12 mouse cellular contexts compared by ENCODE assay signal in the genomic region with DNA sequence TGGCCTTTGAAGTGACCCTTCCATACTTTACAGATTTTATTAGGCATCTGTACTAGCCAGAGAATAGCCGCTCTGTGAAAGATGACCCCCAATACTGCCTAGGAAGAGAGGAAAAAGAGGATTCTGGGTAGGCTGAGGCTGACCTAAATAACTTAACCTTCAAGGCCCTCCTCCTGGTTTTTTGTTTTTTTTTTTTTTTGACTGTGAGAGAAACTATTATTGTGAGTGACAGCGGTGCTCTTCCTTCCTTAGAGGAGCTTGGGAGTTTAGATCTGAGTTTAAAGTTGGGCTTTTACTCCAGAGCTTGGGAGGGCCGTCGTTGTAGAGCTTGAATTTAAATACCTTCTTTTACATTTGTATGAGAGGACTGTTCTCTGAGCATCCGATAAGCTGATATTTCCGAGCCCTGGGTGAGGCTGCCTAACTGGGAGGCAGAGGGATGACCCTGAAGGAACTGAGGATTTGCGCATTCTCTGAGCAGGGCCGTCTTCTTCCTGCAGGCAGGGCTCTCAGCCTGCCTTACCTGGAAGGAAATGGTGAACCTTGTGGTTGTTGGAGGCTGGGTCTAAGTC. TPM values are rescaled to one million over a fixed set of nuclear protein-coding genes. Genes with fewer than 3 reads are reported as not detected.
A peak's percentile ranks its signal among the peaks of the same experiment; 100 is the strongest.
DNase-seq lines count a peak whose midpoint lies in the region; ATAC-seq and TF ChIP-seq lines count a peak whose summit lies in the region.
"Had no signal": no experiment of that assay in that cellular context is flagged by ENCODE, and none has a peak within 500 bp of the region (broad histone marks: within the 10 kb centered on the region; RNA-seq: fewer than 3 reads in every experiment).

No protein-coding gene starts in this region.

- H3K4me1 ChIP-seq in lung, embryonic 14.5 days (ENCODE audit: insufficient read depth), result peaks cover 8% of the 10 kb centered on the region
- peaks cover 8% of the 10 kb centered on the region; the same call in 1 of the 2 replicates for H3K4me1 ChIP-seq in lung, postnatal 0 days (ENCODE audit: insufficient read depth, low read depth, low read length)
- H3K4me1 ChIP-seq in embryonic facial prominence, embryonic 14.5 days (ENCODE audit: control insufficient read depth, insufficient read depth, low read length), result peaks cover 16% of the 10 kb centered on the region
- H3K4me1 ChIP-seq in limb, embryonic 10.5 days, result peaks cover 18% of the 10 kb centered on the region
- peaks cover 37% of the 10 kb centered on the region for H3K4me1 ChIP-seq in neural tube, embryonic 13.5 days (replicated peaks)

- H3K9me3 ChIP-seq in lung, embryonic 14.5 days (ENCODE audit: low read depth, low read length), result no peaks in the 10 kb centered on the region
- no peaks in the 10 kb centered on the region for H3K9me3 ChIP-seq in lung, postnatal 0 days (ENCODE audit: low read length)
- H3K9me3 ChIP-seq in embryonic facial prominence, embryonic 14.5 days (ENCODE audit: control insufficient read depth, low read length), result no peaks in the 10 kb centered on the region
- H3K9me3 ChIP-seq in limb, embryonic 10.5 days (replicated peaks), result no peaks in the 10 kb centered on the region
- H3K9me3 ChIP-seq in neural tube, embryonic 13.5 days, result peaks cover 5% of the 10 kb centered on the region; the same call in 1 of the 2 replicates
- H3K9me3 ChIP-seq: heart, embryonic 10.5 days had no signal

- no peak overlapping the region for H3K4me3 ChIP-seq in lung, embryonic 14.5 days (ENCODE audit: low read depth, low read length)
- no peak overlapping the region for H3K4me3 ChIP-seq in lung, postnatal 0 days (ENCODE audit: low read depth, low read length)
- H3K4me3 ChIP-seq in embryonic facial prominence, embryonic 14.5 days (ENCODE audit: low read depth, low read length), result no peak overlapping the region; the same call in 1 of the 2 replicates
- peak overlapping the region; percentile 86; the same call in 1 of the 2 replicates for H3K4me3 ChIP-seq in limb, embryonic 10.5 days
- H3K4me3 ChIP-seq in neural tube, embryonic 13.5 days, result peak overlapping the region; percentile 83

- ATAC-seq in lung, embryonic 14.5 days (ENCODE audit: insufficient read depth), result no peak
- ATAC-seq in lung, postnatal 0 days, result no peak
- no peak for ATAC-seq in embryonic facial prominence, embryonic 14.5 days (ENCODE audit: low read depth)
- no peak for ATAC-seq in neural tube, embryonic 13.5 days (ENCODE audit: low read depth)

- peak overlapping the region; percentile 88 for H3K4me2 ChIP-seq in lung, embryonic 14.5 days
- no peak overlapping the region for H3K4me2 ChIP-seq in lung, postnatal 0 days (replicated peaks; ENCODE audit: low read depth, low read length)
- H3K4me2 ChIP-seq in embryonic facial prominence, embryonic 14.5 days (ENCODE audit: low read depth, low read length), result peak overlapping the region; percentile 95
- peak overlapping the region; percentile 98 for H3K4me2 ChIP-seq in neural tube, embryonic 13.5 days

- no peak for TF ChIP-seq EP300 in lung, postnatal 0 days (IDR thresholded peaks at IDR 0.05)

- H3K36me3 ChIP-seq in lung, embryonic 14.5 days (ENCODE audit: insufficient read depth), result peaks cover 21% of the 10 kb centered on the region; the same call in 1 of the 2 replicates
- no peaks in the 10 kb centered on the region for H3K36me3 ChIP-seq in lung, postnatal 0 days (ENCODE audit: insufficient read depth, low read length)
- peaks cover 26% of the 10 kb centered on the region for H3K36me3 ChIP-seq in embryonic facial prominence, embryonic 14.5 days (ENCODE audit: control insufficient read depth, insufficient read depth, low read length)
- H3K36me3 ChIP-seq in limb, embryonic 10.5 days, result peaks cover 53% of the 10 kb centered on the region
- peaks cover 33% of the 10 kb centered on the region for H3K36me3 ChIP-seq in neural tube, embryonic 13.5 days

- no peak for DNase-seq in lung, embryonic 14.5 days
- no peak for DNase-seq in lung, postnatal 0 days (ENCODE audit: low spot score)
- DNase-seq in embryonic facial prominence, embryonic 14.5 days (ENCODE audit: low spot score), result no peak
- DNase-seq in limb, embryonic 10.5 days (ENCODE audit: low spot score), result no peak
- no peak for DNase-seq in urinary bladder, postnatal 10 days (ENCODE audit: low spot score)
- no peak for DNase-seq in right cerebral cortex, adult 2 months (ENCODE audit: low spot score in 2 of 2)
- DNase-seq in gastrocnemius, postnatal 25 days, result no peak
- DNase-seq: kidney, postnatal 4 days; lung, postnatal 36 days; thymus, adult 2 months had no signal

- no peak overlapping the region for H3K9ac ChIP-seq in lung, embryonic 14.5 days
- no peak overlapping the region for H3K9ac ChIP-seq in lung, postnatal 0 days (replicated peaks; ENCODE audit: low read depth)
- no peak overlapping the region for H3K9ac ChIP-seq in embryonic facial prominence, embryonic 14.5 days (ENCODE audit: low read depth, low read length)
- H3K9ac ChIP-seq in neural tube, embryonic 13.5 days, result peak overlapping the region; percentile 89

- H3K27me3 ChIP-seq in lung, embryonic 14.5 days (ENCODE audit: insufficient read depth, low read length), result no peaks in the 10 kb centered on the region
- no peaks in the 10 kb centered on the region for H3K27me3 ChIP-seq in lung, postnatal 0 days (replicated peaks; ENCODE audit: insufficient read depth, low read length)
- no peaks in the 10 kb centered on the region for H3K27me3 ChIP-seq in embryonic facial prominence, embryonic 14.5 days (replicated peaks; ENCODE audit: control insufficient read depth, insufficient read depth, low read length)
- no peaks in the 10 kb centered on the region for H3K27me3 ChIP-seq in limb, embryonic 10.5 days (ENCODE audit: low read depth, poor library complexity, severe bottlenecking)
- H3K27me3 ChIP-seq in neural tube, embryonic 13.5 days, result no peaks in the 10 kb centered on the region

- H3K27ac ChIP-seq in lung, embryonic 14.5 days (ENCODE audit: low read depth), result no peak overlapping the region
- no peak overlapping the region for H3K27ac ChIP-seq in lung, postnatal 0 days (ENCODE audit: low read length)
- H3K27ac ChIP-seq in embryonic facial prominence, embryonic 14.5 days (replicated peaks; ENCODE audit: low read depth, low read length), result no peak overlapping the region
- no peak overlapping the region for H3K27ac ChIP-seq in limb, embryonic 10.5 days
- H3K27ac ChIP-seq in neural tube, embryonic 13.5 days (replicated peaks), result no peak overlapping the region
- H3K27ac ChIP-seq: heart, embryonic 10.5 days had no signal

- TF ChIP-seq CTCF in lung, embryonic 14.5 days (IDR thresholded peaks at IDR 0.05; ENCODE audit: low read depth), result no peak
- TF ChIP-seq CTCF in lung, postnatal 0 days (IDR thresholded peaks at IDR 0.05), result no peak

- WGBS in lung, embryonic 14.5 days, result 76% methylated on average over 8 of the region's 8 CpGs
- 75% methylated on average over 8 of the region's 8 CpGs for WGBS in lung, postnatal 0 days
- WGBS in embryonic facial prominence, embryonic 14.5 days, result 80% methylated on average over 8 of the region's 8 CpGs
- 76% methylated on average over 8 of the region's 8 CpGs for WGBS in limb, embryonic 10.5 days
- WGBS in neural tube, embryonic 13.5 days, result 60% methylated on average over 8 of the region's 8 CpGs

RNA-seq across cellular contexts. Expression of gene Parp1, which starts 2.4 kb away (rescaled TPM):
- 147 TPM in 2 replicates for polyA plus RNA-seq in lung, embryonic 14.5 days (2014; fragmentation: Nextera tagmentation; extraction: Ambion mirVana)
- 21.0 and 23.1 TPM in 2 replicates for polyA plus RNA-seq in lung, postnatal 0 days (2015; fragmentation: Nextera tagmentation; extraction: Ambion mirVana)
- polyA plus RNA-seq in embryonic facial prominence, embryonic 14.5 days (2014; fragmentation: Nextera tagmentation; extraction: Ambion mirVana), result 90.5 and 103 TPM in 2 replicates
- polyA plus RNA-seq in limb, embryonic 10.5 days (2016; fragmentation: Nextera tagmentation; extraction: Ambion mirVana), result 267 and 278 TPM in 2 replicates
- polyA plus RNA-seq in neural tube, embryonic 13.5 days (2015; fragmentation: Nextera tagmentation; extraction: Ambion mirVana), result 114 TPM in 2 replicates
- 10 to 100 TPM; 50.8 to 52.7 TPM for total RNA-seq in gastrocnemius, postnatal 25 days (2021)

Comparison
In these comparisons a context has a peak if more than half of its experiments do, and no peak if none do; other contexts are left out.
1. H3K4me3 ChIP-seq: peak in limb, embryonic 10.5 days (single experiment) and neural tube, embryonic 13.5 days (single experiment); none in lung, embryonic 14.5 days (single experiment), lung, postnatal 0 days (single experiment) and embryonic facial prominence, embryonic 14.5 days (single experiment).